Mouse (Mus musculus) G1E (cell line): ENCODE measurements around the gene Gnao1.

Source experiments
- CTCF ChIP-seq: IDR thresholded peaks from 2 replicates; pipeline ENCODE4 v1.5.1; 2012; ENCODE audit warnings: low read depth, low read length, inconsistent platforms, mixed read lengths
- GATA1 ChIP-seq: IDR thresholded peaks from 2 replicates; pipeline ENCODE4 v1.6.1; 2012; ENCODE audit warnings: borderline replicate concordance, low read length, inconsistent platforms, mixed read lengths

DNA sequence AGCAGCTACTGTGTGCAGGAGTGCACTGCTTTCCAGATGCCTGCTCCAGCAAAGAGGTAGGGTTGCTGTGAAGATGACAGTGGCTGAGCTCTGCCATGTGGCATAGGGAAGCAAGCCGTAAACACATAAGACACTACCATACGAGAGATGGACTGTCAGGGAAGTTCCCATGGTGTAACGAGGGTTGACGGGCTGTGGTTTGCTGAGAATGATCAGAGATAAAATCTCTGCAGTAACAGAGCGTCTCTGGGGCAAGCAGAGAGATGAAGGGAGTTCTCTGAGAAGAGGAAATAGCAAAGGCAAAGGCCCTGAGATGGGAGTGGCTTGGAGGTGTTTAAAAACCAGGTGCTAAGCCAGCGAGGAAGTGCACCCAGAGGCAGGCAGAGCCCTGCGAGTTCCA lies 54.3 kb downstream of the Gnao1 start:
- TF ChIP-seq CTCF = no peak
- no peak for TF ChIP-seq GATA1
